In the genomic region with DNA sequence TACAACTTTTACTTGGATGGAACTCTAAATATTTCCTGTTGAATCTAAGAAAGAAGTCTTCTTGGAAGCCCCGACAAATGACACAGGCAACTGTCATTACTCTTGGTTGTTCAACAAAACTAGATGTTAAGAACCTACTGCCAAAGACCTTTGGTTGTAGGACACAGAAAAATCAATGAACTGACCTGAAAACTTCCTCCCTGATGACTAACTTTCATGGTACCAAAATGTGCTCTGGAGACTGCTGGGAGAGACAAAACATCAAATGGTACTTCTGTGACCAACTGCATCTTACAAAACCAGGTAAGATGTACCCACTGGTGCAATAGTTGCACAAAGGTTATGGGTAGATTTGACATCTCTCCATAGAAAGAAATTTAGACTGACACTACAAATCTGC, we compare ENCODE assay signal across 16 mouse cellular contexts.
"Had no signal": no experiment of that assay in that cellular context is flagged by ENCODE, and none has a peak within 500 bp of the region (broad histone marks: within the 10 kb centered on the region; RNA-seq: fewer than 3 reads in every experiment).

No protein-coding gene starts in this region.

- H3K9me3 ChIP-seq: megakaryocyte, embryonic 14.5 days; midbrain, embryonic 13.5 days; midbrain, embryonic 15.5 days; neural tube, embryonic 12.5 days had no signal

- H3K9ac ChIP-seq: liver, embryonic 14.5 days; lung, embryonic 14.5 days; midbrain, embryonic 13.5 days; midbrain, embryonic 15.5 days; neural tube, embryonic 12.5 days had no signal

- DNase-seq: lung, adult 18-20 months; lung, embryonic 14.5 days; lung, postnatal 14 days; lung, postnatal 36 days; right cerebral cortex, postnatal 14 days; spleen, adult 18-20 months; thymus, adult 18-20 months; thymus, postnatal 14 days; thymus, postnatal 36 days had no signal

- H3K4me3 ChIP-seq: megakaryocyte, embryonic 14.5 days; midbrain, embryonic 13.5 days; midbrain, embryonic 15.5 days; neural tube, embryonic 12.5 days had no signal

- H3K27ac ChIP-seq: liver, embryonic 14.5 days; macrophage; midbrain, embryonic 13.5 days; midbrain, embryonic 15.5 days; neural tube, embryonic 12.5 days had no signal

- H3K36me3 ChIP-seq: midbrain, embryonic 13.5 days; midbrain, embryonic 15.5 days; neural tube, embryonic 12.5 days had no signal

- ATAC-seq: midbrain, embryonic 13.5 days; midbrain, embryonic 15.5 days had no signal

- H3K4me1 ChIP-seq: megakaryocyte, embryonic 14.5 days; midbrain, embryonic 13.5 days; midbrain, embryonic 15.5 days; neural tube, embryonic 12.5 days had no signal

- H3K4me2 ChIP-seq: lung, embryonic 14.5 days; midbrain, embryonic 11.5 days; midbrain, embryonic 13.5 days; midbrain, embryonic 15.5 days; neural tube, embryonic 12.5 days had no signal

- H3K27me3 ChIP-seq: megakaryocyte, embryonic 14.5 days; midbrain, embryonic 13.5 days; midbrain, embryonic 15.5 days; neural tube, embryonic 12.5 days had no signal
